Mouse (Mus musculus): ENCODE results near the gene Vldlr. TPM values are rescaled to one million over a fixed set of nuclear protein-coding genes. Genes with fewer than 3 reads are reported as not detected.

Vldlr gene
- polyA plus RNA-seq, 1 experiment from 2014 or later: 32.7 TPM

GRCm38 (mm10) chr19:27260621-27261278 lies 44.5 kb downstream of the Vldlr start:
- no peak overlapping the region for H3K27ac ChIP-seq (ENCODE audit: low read depth, low read length)
- H3K9me3 ChIP-seq (ENCODE audit: control insufficient read depth, low read length): no peaks in the 10 kb centered on the region
- H3K27me3 ChIP-seq (replicated peaks; ENCODE audit: control insufficient read depth, insufficient read depth, low read length): no peaks in the 10 kb centered on the region
- ATAC-seq: no peak
- no peak overlapping the region for H3K9ac ChIP-seq (ENCODE audit: low read depth, low read length)
- 83% methylated on average over 8 of the region's 8 CpGs for WGBS
- H3K4me2 ChIP-seq (ENCODE audit: low read length): no peak overlapping the region
- no peak overlapping the region for H3K4me3 ChIP-seq (ENCODE audit: low read length)
- H3K36me3 ChIP-seq (ENCODE audit: control insufficient read depth, insufficient read depth, low read length): no peaks in the 10 kb centered on the region
- H3K4me1 ChIP-seq (ENCODE audit: control insufficient read depth, insufficient read depth, low read depth, low read length): no peaks in the 10 kb centered on the region

GRCm38 (mm10) chr19:27262141-27262540 lies 45.9 kb downstream of the Vldlr start:
- no peak overlapping the region for H3K4me2 ChIP-seq (ENCODE audit: low read length)
- no peaks in the 10 kb centered on the region for H3K27me3 ChIP-seq (replicated peaks; ENCODE audit: control insufficient read depth, insufficient read depth, low read length)
- no peaks in the 10 kb centered on the region for H3K9me3 ChIP-seq (ENCODE audit: control insufficient read depth, low read length)
- H3K4me1 ChIP-seq (ENCODE audit: control insufficient read depth, insufficient read depth, low read depth, low read length): no peaks in the 10 kb centered on the region
- no peak for ATAC-seq
- WGBS: 79% methylated on average over 3 of the region's 3 CpGs
- no peak overlapping the region for H3K9ac ChIP-seq (ENCODE audit: low read depth, low read length)
- H3K4me3 ChIP-seq (ENCODE audit: low read length): no peak overlapping the region
- no peaks in the 10 kb centered on the region for H3K36me3 ChIP-seq (ENCODE audit: control insufficient read depth, insufficient read depth, low read length)
- no peak overlapping the region for H3K27ac ChIP-seq (ENCODE audit: low read depth, low read length)

- Histone ChIP-seq H3K9me3 (ENCODE audit: control insufficient read depth, low read length) (no peaks in the 10 kb centered on the region), H3K9ac (ENCODE audit: low read depth, low read length) (no peak overlapping the region), H3K4me1 (ENCODE audit: control insufficient read depth, insufficient read depth, low read depth, low read length) (no peaks in the 10 kb centered on the region), H3K4me3 (ENCODE audit: low read length) (no peak overlapping the region), H3K4me2 (ENCODE audit: low read length) (no peak overlapping the region), H3K36me3 (ENCODE audit: control insufficient read depth, insufficient read depth, low read length) (no peaks in the 10 kb centered on the region), H3K27ac (ENCODE audit: low read depth, low read length) (no peak overlapping the region), H3K27me3 (replicated peaks; ENCODE audit: control insufficient read depth, insufficient read depth, low read length) (no peaks in the 10 kb centered on the region)
- WGBS: 86% methylated on average over 2 of the region's 2 CpGs
- ATAC-seq: no peak
Measured at GRCm38 (mm10) chr19:27273385-27273784, 57.1 kb downstream of the Vldlr start.

- Histone ChIP-seq H3K4me1 (ENCODE audit: control insufficient read depth, insufficient read depth, low read depth, low read length) (no peaks in the 10 kb centered on the region), H3K27me3 (replicated peaks; ENCODE audit: control insufficient read depth, insufficient read depth, low read length) (no peaks in the 10 kb centered on the region), H3K36me3 (ENCODE audit: control insufficient read depth, insufficient read depth, low read length) (no peaks in the 10 kb centered on the region), H3K9ac (ENCODE audit: low read depth, low read length) (no peak overlapping the region), H3K4me2 (ENCODE audit: low read length) (no peak overlapping the region), H3K27ac (ENCODE audit: low read depth, low read length) (no peak overlapping the region), H3K9me3 (ENCODE audit: control insufficient read depth, low read length) (no peaks in the 10 kb centered on the region), H3K4me3 (ENCODE audit: low read length) (no peak overlapping the region)
- ATAC-seq: no peak
- 97% methylated on average over 1 of the region's 1 CpGs for WGBS
Measured at GRCm38 (mm10) chr19:27274382-27274781, 58.1 kb downstream of the Vldlr start.

- Histone ChIP-seq H3K4me1 (ENCODE audit: control insufficient read depth, insufficient read depth, low read depth, low read length) (no peaks in the 10 kb centered on the region), H3K9me3 (ENCODE audit: control insufficient read depth, low read length) (no peaks in the 10 kb centered on the region), H3K27ac (ENCODE audit: low read depth, low read length) (no peak overlapping the region), H3K27me3 (replicated peaks; ENCODE audit: control insufficient read depth, insufficient read depth, low read length) (no peaks in the 10 kb centered on the region), H3K4me2 (ENCODE audit: low read length) (no peak overlapping the region), H3K9ac (ENCODE audit: low read depth, low read length) (no peak overlapping the region), H3K4me3 (ENCODE audit: low read length) (no peak overlapping the region), H3K36me3 (ENCODE audit: control insufficient read depth, insufficient read depth, low read length) (no peaks in the 10 kb centered on the region)
- 94% methylated on average over 2 of the region's 2 CpGs for WGBS
- no peak for ATAC-seq
Measured at GRCm38 (mm10) chr19:27279174-27279573, 62.9 kb downstream of the Vldlr start.

Other genes starting within 250 kb of the Vldlr start
- gene Kcnv2, start 106.1 kb downstream of the Vldlr start, polyA plus RNA-seq (2015; fragmentation: Nextera tagmentation; extraction: Ambion mirVana): 0.13 and 0.16 TPM in 2 replicates
- 51.7 TPM in 2 replicates for gene Pum3, start 213.3 kb downstream of the Vldlr start, polyA plus RNA-seq (2015; fragmentation: Nextera tagmentation; extraction: Ambion mirVana)

Data from hindbrain, embryonic 16.5 days (tissue).